Mouse (Mus musculus) brain, embryonic 14.5 days (tissue): ENCODE results near the gene Mphosph6.

Experiments used
- CTCF ChIP-seq: fragments of 200-500 bp; IDR thresholded peaks from 2 replicates; pipeline ENCODE4 v1.5.1; 2012; ENCODE audit warnings: inconsistent platforms, mild to moderate bottlenecking, moderate library complexity, borderline replicate concordance; ENCODE audit not compliant: insufficient read depth, insufficient read length; ENCODE audit errors: extremely low read depth
- POLR2A ChIP-seq: fragments of 200-500 bp; IDR thresholded peaks from 2 replicates; pipeline ENCODE4 v1.6.1; 2012; ENCODE audit warnings: mild to moderate bottlenecking, inconsistent platforms, borderline replicate concordance; ENCODE audit not compliant: poor library complexity, insufficient read depth, insufficient read length, severe bottlenecking; ENCODE audit errors: extremely low read depth

DNA sequence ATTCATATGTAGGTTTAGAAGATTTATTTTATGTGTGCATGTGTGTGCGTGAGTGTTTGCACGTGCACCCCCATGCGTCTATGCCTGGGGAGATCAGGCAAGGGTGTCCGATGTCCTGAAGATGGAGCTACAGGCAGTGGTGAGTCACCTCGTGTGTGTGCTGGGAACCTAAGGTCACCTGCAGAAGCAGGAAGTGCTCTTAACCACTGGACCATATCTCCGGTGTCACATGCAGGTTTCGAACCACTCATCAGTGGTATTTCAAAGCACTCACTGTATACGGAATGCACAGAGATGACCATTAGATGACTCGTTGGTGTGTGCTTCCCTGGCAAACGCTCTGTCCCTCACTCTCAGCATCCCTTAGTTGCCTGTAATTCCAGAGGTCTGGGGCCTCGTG lies 43.8 kb downstream of the Mphosph6 start:
- no peak for TF ChIP-seq CTCF
- TF ChIP-seq POLR2A, result no peak
